Mouse (Mus musculus): Measurements from ENCODE around the gene Mrps10. TPM values are rescaled to one million over a fixed set of nuclear protein-coding genes. Genes with fewer than 3 reads are reported as not detected.
"Not testable (repeated sequence)": the region's sequence is repeated elsewhere in the genome, so short reads cannot be mapped to it uniquely, and the experiment has no call there.

Gene Mrps10
- polyA plus RNA-seq, 1 experiment from 2014 or later = 76.0 TPM

- H3K4me1 ChIP-seq (ENCODE audit: control insufficient read depth, insufficient read depth, low read length) = no peaks in the 10 kb centered on the region
- no peaks in the 10 kb centered on the region for H3K27me3 ChIP-seq (ENCODE audit: control insufficient read depth, insufficient read depth, low read length)
- no peaks in the 10 kb centered on the region for H3K9me3 ChIP-seq (ENCODE audit: control insufficient read depth, low read length)
- WGBS = 91% methylated on average over 9 of the region's 9 CpGs
- H3K4me2 ChIP-seq (ENCODE audit: low read depth) = no peak overlapping the region
- no peak overlapping the region for H3K27ac ChIP-seq (ENCODE audit: low read depth, low read length)
- ATAC-seq (ENCODE audit: insufficient read depth, low FRiP score, low TSS enrichment) = no peak
- no peak overlapping the region for H3K9ac ChIP-seq (ENCODE audit: low read length)
- DNase-seq (ENCODE audit: low spot score) = no peak
- H3K4me3 ChIP-seq (ENCODE audit: low read depth, low read length) = no peak overlapping the region
- H3K36me3 ChIP-seq (ENCODE audit: control insufficient read depth, insufficient read depth, low read length) = peaks cover 2% of the 10 kb centered on the region; the same call in 1 of the 2 replicates
Observed at GRCm38 (mm10) chr17:47330616-47331015, 38.1 kb upstream of the Mrps10 start.

- Histone ChIP-seq H3K4me2 (ENCODE audit: low read depth) (no peak overlapping the region), H3K27me3 (ENCODE audit: control insufficient read depth, insufficient read depth, low read length) (no peaks in the 10 kb centered on the region), H3K4me1 (ENCODE audit: control insufficient read depth, insufficient read depth, low read length) (no peaks in the 10 kb centered on the region), H3K4me3 (ENCODE audit: low read depth, low read length) (no peak overlapping the region), H3K36me3 (ENCODE audit: control insufficient read depth, insufficient read depth, low read length) (peaks cover 2% of the 10 kb centered on the region; the same call in 1 of the 2 replicates), H3K9me3 (ENCODE audit: control insufficient read depth, low read length) (no peaks in the 10 kb centered on the region), H3K27ac (ENCODE audit: low read depth, low read length) (no peak overlapping the region), H3K9ac (ENCODE audit: low read length) (no peak overlapping the region)
- DNase-seq (ENCODE audit: low spot score) (no peak), ATAC-seq (ENCODE audit: insufficient read depth, low FRiP score, low TSS enrichment) (no peak)
- 90% methylated on average over 12 of the region's 12 CpGs for WGBS
Observed at GRCm38 (mm10) chr17:47332001-47332611, 36.6 kb upstream of the Mrps10 start.

GRCm38 (mm10) chr17:47332664-47333063, 36.0 kb upstream of the Mrps10 start:
- 74% methylated on average over 5 of the region's 5 CpGs for WGBS
- H3K4me1 ChIP-seq (ENCODE audit: control insufficient read depth, insufficient read depth, low read length); ATAC-seq (ENCODE audit: insufficient read depth, low FRiP score, low TSS enrichment); H3K27ac ChIP-seq (ENCODE audit: low read depth, low read length); H3K9me3 ChIP-seq (ENCODE audit: control insufficient read depth, low read length); DNase-seq (ENCODE audit: low spot score); H3K4me3 ChIP-seq (ENCODE audit: low read depth, low read length); H3K9ac ChIP-seq (ENCODE audit: low read length); H3K36me3 ChIP-seq (ENCODE audit: control insufficient read depth, insufficient read depth, low read length); H3K4me2 ChIP-seq (ENCODE audit: low read depth); H3K27me3 ChIP-seq (ENCODE audit: control insufficient read depth, insufficient read depth, low read length): not testable (repeated sequence)

- Histone ChIP-seq H3K27me3 (ENCODE audit: control insufficient read depth, insufficient read depth, low read length) (no peaks in the 10 kb centered on the region), H3K27ac (ENCODE audit: low read depth, low read length) (no peak overlapping the region), H3K4me3 (ENCODE audit: low read depth, low read length) (no peak overlapping the region), H3K4me1 (ENCODE audit: control insufficient read depth, insufficient read depth, low read length) (no peaks in the 10 kb centered on the region), H3K4me2 (ENCODE audit: low read depth) (no peak overlapping the region), H3K36me3 (ENCODE audit: control insufficient read depth, insufficient read depth, low read length) (0 out of 2 replicates have a peak, but pooled peaks cover 2% of the 10 kb centered on the region), H3K9ac (ENCODE audit: low read length) (no peak overlapping the region), H3K9me3 (ENCODE audit: control insufficient read depth, low read length) (no peaks in the 10 kb centered on the region)
- DNase-seq (ENCODE audit: low spot score) = no peak
- 19% methylated on average over 2 of the region's 2 CpGs for WGBS
- ATAC-seq (ENCODE audit: insufficient read depth, low FRiP score, low TSS enrichment) = no peak
Observed at GRCm38 (mm10) chr17:47333409-47333808, 35.3 kb upstream of the Mrps10 start.

- no peaks in the 10 kb centered on the region for H3K4me1 ChIP-seq (ENCODE audit: control insufficient read depth, insufficient read depth, low read length)
- 0 out of 2 replicates have a peak, but pooled peaks cover 3% of the 10 kb centered on the region for H3K9me3 ChIP-seq (ENCODE audit: control insufficient read depth, low read length)
- ATAC-seq (ENCODE audit: insufficient read depth, low FRiP score, low TSS enrichment) = no peak
- no peak overlapping the region for H3K4me3 ChIP-seq (ENCODE audit: low read depth, low read length)
- no peak overlapping the region for H3K4me2 ChIP-seq (ENCODE audit: low read depth)
- no peak overlapping the region for H3K9ac ChIP-seq (ENCODE audit: low read length)
- peaks cover 16% of the 10 kb centered on the region for H3K36me3 ChIP-seq (ENCODE audit: control insufficient read depth, insufficient read depth, low read length)
- H3K27ac ChIP-seq (ENCODE audit: low read depth, low read length) = no peak overlapping the region
- WGBS = 85% methylated on average over 2 of the region's 2 CpGs
- no peaks in the 10 kb centered on the region for H3K27me3 ChIP-seq (ENCODE audit: control insufficient read depth, insufficient read depth, low read length)
- no peak for DNase-seq (ENCODE audit: low spot score)
Observed at GRCm38 (mm10) chr17:47343121-47343520, 25.6 kb upstream of the Mrps10 start.

- Histone ChIP-seq H3K27ac (ENCODE audit: low read depth, low read length) (no peak overlapping the region), H3K9ac (ENCODE audit: low read length) (no peak overlapping the region), H3K4me2 (ENCODE audit: low read depth) (no peak overlapping the region), H3K27me3 (ENCODE audit: control insufficient read depth, insufficient read depth, low read length) (no peaks in the 10 kb centered on the region), H3K9me3 (ENCODE audit: control insufficient read depth, low read length) (peaks cover 11% of the 10 kb centered on the region), H3K36me3 (ENCODE audit: control insufficient read depth, insufficient read depth, low read length) (peaks cover 30% of the 10 kb centered on the region), H3K4me1 (ENCODE audit: control insufficient read depth, insufficient read depth, low read length) (no peaks in the 10 kb centered on the region), H3K4me3 (ENCODE audit: low read depth, low read length) (no peak overlapping the region)
- no peak for ATAC-seq (ENCODE audit: insufficient read depth, low FRiP score, low TSS enrichment)
- WGBS = 90% methylated on average over 3 of the region's 3 CpGs
- no peak for DNase-seq (ENCODE audit: low spot score)
Observed at GRCm38 (mm10) chr17:47349721-47350319, 18.9 kb upstream of the Mrps10 start.

- no peak overlapping the region for H3K27ac ChIP-seq (ENCODE audit: low read depth, low read length)
- no peaks in the 10 kb centered on the region for H3K27me3 ChIP-seq (ENCODE audit: control insufficient read depth, insufficient read depth, low read length)
- no peaks in the 10 kb centered on the region for H3K4me1 ChIP-seq (ENCODE audit: control insufficient read depth, insufficient read depth, low read length)
- H3K9ac ChIP-seq (ENCODE audit: low read length) = no peak overlapping the region
- ATAC-seq (ENCODE audit: insufficient read depth, low FRiP score, low TSS enrichment) (no peak), DNase-seq (ENCODE audit: low spot score) (peak; percentile 48)
- WGBS = 38% methylated on average over 6 of the region's 6 CpGs
- H3K4me2 ChIP-seq (ENCODE audit: low read depth) = no peak overlapping the region
- H3K9me3 ChIP-seq (ENCODE audit: control insufficient read depth, low read length) = no peaks in the 10 kb centered on the region
- H3K4me3 ChIP-seq (ENCODE audit: low read depth, low read length) = no peak overlapping the region
- 0 out of 2 replicates have a peak, but pooled peaks cover 3% of the 10 kb centered on the region for H3K36me3 ChIP-seq (ENCODE audit: control insufficient read depth, insufficient read depth, low read length)
Observed at GRCm38 (mm10) chr17:47359964-47360363, 8.7 kb upstream of the Mrps10 start.

GRCm38 (mm10) chr17:47361343-47361742, 7.3 kb upstream of the Mrps10 start:
- no peak overlapping the region for H3K4me3 ChIP-seq (ENCODE audit: low read depth, low read length)
- H3K36me3 ChIP-seq (ENCODE audit: control insufficient read depth, insufficient read depth, low read length) = 0 out of 2 replicates have a peak, but pooled peaks cover 3% of the 10 kb centered on the region
- ATAC-seq (ENCODE audit: insufficient read depth, low FRiP score, low TSS enrichment) (no peak), DNase-seq (ENCODE audit: low spot score) (no peak)
- H3K9ac ChIP-seq (ENCODE audit: low read length) = no peak overlapping the region
- no peak overlapping the region for H3K27ac ChIP-seq (ENCODE audit: low read depth, low read length)
- H3K4me1 ChIP-seq (ENCODE audit: control insufficient read depth, insufficient read depth, low read length) = no peaks in the 10 kb centered on the region
- H3K27me3 ChIP-seq (ENCODE audit: control insufficient read depth, insufficient read depth, low read length) = no peaks in the 10 kb centered on the region
- no peaks in the 10 kb centered on the region for H3K9me3 ChIP-seq (ENCODE audit: control insufficient read depth, low read length)
- H3K4me2 ChIP-seq (ENCODE audit: low read depth) = no peak overlapping the region
- WGBS = 83% methylated on average over 11 of the region's 11 CpGs

- Histone ChIP-seq H3K27ac (ENCODE audit: low read depth, low read length) (peak overlapping the region; percentile 63; the same call in 1 of the 2 replicates), H3K9me3 (ENCODE audit: control insufficient read depth, low read length) (no peaks in the 10 kb centered on the region), H3K27me3 (ENCODE audit: control insufficient read depth, insufficient read depth, low read length) (no peaks in the 10 kb centered on the region), H3K4me3 (ENCODE audit: low read depth, low read length) (peak overlapping the region; percentile 77), H3K4me2 (ENCODE audit: low read depth) (peak overlapping the region; percentile 77), H3K9ac (ENCODE audit: low read length) (peak overlapping the region; percentile 75), H3K4me1 (ENCODE audit: control insufficient read depth, insufficient read depth, low read length) (no peaks in the 10 kb centered on the region), H3K36me3 (ENCODE audit: control insufficient read depth, insufficient read depth, low read length) (peaks cover 3% of the 10 kb centered on the region; the same call in 1 of the 2 replicates)
- DNase-seq (ENCODE audit: low spot score) (no peak), ATAC-seq (ENCODE audit: insufficient read depth, low FRiP score, low TSS enrichment) (peak; percentile 56)
- WGBS = 2% methylated on average over 20 of the region's 20 CpGs
Observed at GRCm38 (mm10) chr17:47369087-47369443, 378 bp downstream of the Mrps10 start.

All from neural tube, embryonic 11.5 days (tissue).